Mouse (Mus musculus): ENCODE measurements at regions not wholly inside any gene's neighbourhood (a gene's known extent, or its start where the extent isn't known, plus 50 kb on each side); places are given as distances from the start of the nearest gene placed in this dataset.

DNA sequence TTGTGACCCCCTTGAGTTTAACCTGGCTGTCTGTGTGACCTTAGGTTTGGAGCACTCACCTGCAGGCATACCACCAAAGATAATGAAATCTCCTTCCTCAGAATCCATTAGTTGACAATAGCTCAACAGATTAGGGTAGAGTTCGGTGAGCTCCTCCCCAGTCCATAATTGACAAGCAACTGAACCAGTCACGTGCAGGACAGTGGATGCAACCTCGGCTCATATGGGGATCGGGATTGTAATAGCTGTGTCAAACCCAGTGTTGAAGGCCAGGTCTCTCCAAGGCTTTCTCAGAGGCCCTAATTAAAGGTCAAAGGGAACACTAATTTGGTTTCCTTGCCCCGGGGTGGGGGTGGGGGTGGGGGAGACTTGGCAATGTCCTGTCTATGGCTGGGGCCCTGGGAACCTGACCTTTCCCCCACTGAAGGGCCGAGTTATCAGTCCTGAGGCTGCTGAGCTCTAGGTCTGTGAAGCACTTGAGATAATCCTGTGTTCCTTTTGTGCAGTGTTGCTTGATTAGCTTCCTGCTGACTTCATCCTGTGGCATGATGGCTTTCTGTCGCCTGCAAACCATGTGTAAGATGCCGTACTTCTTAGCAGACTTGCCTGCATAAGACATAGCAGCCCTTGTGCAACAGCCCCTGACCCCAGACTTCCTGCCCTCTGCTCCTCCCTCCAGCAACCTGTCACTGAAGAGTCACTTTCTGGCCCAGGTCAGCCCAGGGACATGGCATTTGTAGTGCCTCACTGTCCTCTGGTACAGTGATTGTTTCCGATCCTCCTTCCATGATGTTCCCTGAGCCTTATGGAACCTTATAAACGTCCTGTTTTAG is 191.3 kb upstream of the Ctbp2 start:
- Histone ChIP-seq H3K27ac (ENCODE audit: insufficient read depth, low read length) (no peak overlapping the region), H3K4me3 (ENCODE audit: low read depth, low read length) (no peak overlapping the region)
- TF ChIP-seq CTCF (IDR thresholded peaks at IDR 0.05; ENCODE audit: low read depth, low read length), result no peak
- no peak for TF ChIP-seq EP300 (IDR thresholded peaks at IDR 0.05; ENCODE audit: insufficient read depth, low read depth, low read length)
- no peak for TF ChIP-seq POLR2A (IDR thresholded peaks at IDR 0.05; ENCODE audit: insufficient read depth, low read length)

DNA sequence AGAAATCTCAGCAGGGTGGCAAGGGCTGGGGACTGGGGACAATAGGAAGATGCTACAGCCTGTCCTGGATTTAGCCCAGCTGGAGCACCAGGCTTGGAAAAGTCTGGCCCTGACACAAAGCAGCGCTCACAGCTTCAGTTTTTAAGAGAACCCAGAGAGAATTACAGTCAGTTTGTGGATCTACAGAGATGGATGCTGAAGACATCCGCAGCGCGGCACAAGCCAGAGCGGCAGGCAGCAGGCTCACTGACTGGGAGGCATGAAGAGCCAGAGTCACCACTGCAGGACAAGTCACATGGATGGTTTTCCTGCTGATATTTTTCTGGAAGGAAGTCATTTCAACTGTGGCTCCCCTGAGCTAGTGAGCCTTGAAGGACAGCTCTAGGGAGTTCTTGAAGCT is 189.0 kb upstream of the Ctbp2 start:
- Histone ChIP-seq H3K27ac (ENCODE audit: insufficient read depth, low read length) (no peak overlapping the region), H3K4me1 (ENCODE audit: control insufficient read depth, insufficient read depth, low read length) (no peaks in the 10 kb centered on the region)
- TF ChIP-seq POLR2A (IDR thresholded peaks at IDR 0.05; ENCODE audit: insufficient read depth, low read length) (no peak), EP300 (IDR thresholded peaks at IDR 0.05; ENCODE audit: insufficient read depth, low read depth, low read length) (no peak), CTCF (IDR thresholded peaks at IDR 0.05; ENCODE audit: low read depth, low read length) (no peak)

More for the DNA sequence above, 191.3 kb upstream of the Ctbp2 start:
- H3K36me3 ChIP-seq (ENCODE audit: control insufficient read depth, insufficient read depth, low read length, poor library complexity, severe bottlenecking), result no peaks in the 10 kb centered on the region
- peaks cover 26% of the 10 kb centered on the region for H3K9me3 ChIP-seq (replicated peaks; ENCODE audit: control insufficient read depth, insufficient read depth, low read length, poor library complexity, severe bottlenecking)
- H3K27me3 ChIP-seq (ENCODE audit: control insufficient read depth, insufficient read depth, low read length, poor library complexity, severe bottlenecking), result no peaks in the 10 kb centered on the region; the same call in 1 of the 2 replicates
- no peak overlapping the region for H3K9ac ChIP-seq (ENCODE audit: low read depth, poor library complexity, severe bottlenecking)
- H3K4me1 ChIP-seq (ENCODE audit: control insufficient read depth, insufficient read depth, low read length), result no peaks in the 10 kb centered on the region

DNA sequence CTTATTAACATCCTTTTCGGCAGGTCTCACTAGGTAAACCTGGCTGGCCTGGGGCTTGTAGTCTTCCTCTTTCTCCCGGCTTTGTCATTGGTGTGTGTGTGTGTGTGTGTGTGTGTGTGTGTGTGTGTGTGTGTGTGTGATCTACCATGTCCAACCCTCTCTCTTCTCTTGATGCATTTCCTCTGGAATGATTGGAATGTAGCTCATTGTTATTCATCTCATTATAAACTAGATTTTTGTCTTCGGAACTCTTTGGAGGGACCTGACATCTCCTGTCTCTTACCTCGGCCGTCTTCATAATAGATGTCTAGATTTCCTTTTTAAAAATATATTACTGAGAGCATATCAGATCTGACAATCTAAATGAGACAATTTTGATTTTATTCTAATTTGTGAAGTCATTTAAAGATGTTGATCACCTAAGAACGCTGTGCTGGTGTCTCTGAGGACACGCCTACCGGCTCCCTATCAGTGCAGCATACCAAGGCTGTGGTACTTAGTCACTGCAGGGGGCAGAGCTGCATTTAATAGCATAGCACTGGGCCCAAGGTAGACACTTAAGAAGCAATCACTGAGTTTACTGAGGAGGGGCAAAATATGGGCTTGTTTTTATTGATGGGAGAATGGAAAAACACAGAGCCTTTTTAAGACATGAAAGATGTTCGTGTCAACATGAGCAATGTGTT is 187.1 kb upstream of the Ctbp2 start:
- TF ChIP-seq POLR2A (IDR thresholded peaks at IDR 0.05; ENCODE audit: insufficient read depth, low read length) (no peak), EP300 (IDR thresholded peaks at IDR 0.05; ENCODE audit: insufficient read depth, low read depth, low read length) (no peak), CTCF (IDR thresholded peaks at IDR 0.05; ENCODE audit: low read depth, low read length) (no peak)
- Histone ChIP-seq H3K27me3 (ENCODE audit: control insufficient read depth, insufficient read depth, low read length, poor library complexity, severe bottlenecking) (no peaks in the 10 kb centered on the region), H3K9me3 (replicated peaks; ENCODE audit: control insufficient read depth, insufficient read depth, low read length, poor library complexity, severe bottlenecking) (peaks cover 26% of the 10 kb centered on the region), H3K9ac (ENCODE audit: low read depth, poor library complexity, severe bottlenecking) (no peak overlapping the region), H3K4me3 (ENCODE audit: low read depth, low read length) (no peak overlapping the region), H3K4me1 (ENCODE audit: control insufficient read depth, insufficient read depth, low read length) (no peaks in the 10 kb centered on the region), H3K27ac (ENCODE audit: insufficient read depth, low read length) (no peak overlapping the region), H3K36me3 (ENCODE audit: control insufficient read depth, insufficient read depth, low read length, poor library complexity, severe bottlenecking) (no peaks in the 10 kb centered on the region)

More for the DNA sequence above, 189.0 kb upstream of the Ctbp2 start:
- H3K9ac ChIP-seq (ENCODE audit: low read depth, poor library complexity, severe bottlenecking), result no peak overlapping the region
- no peaks in the 10 kb centered on the region for H3K36me3 ChIP-seq (ENCODE audit: control insufficient read depth, insufficient read depth, low read length, poor library complexity, severe bottlenecking)
- peaks cover 26% of the 10 kb centered on the region for H3K9me3 ChIP-seq (replicated peaks; ENCODE audit: control insufficient read depth, insufficient read depth, low read length, poor library complexity, severe bottlenecking)
- H3K4me3 ChIP-seq (ENCODE audit: low read depth, low read length), result no peak overlapping the region
- no peaks in the 10 kb centered on the region; the same call in 1 of the 2 replicates for H3K27me3 ChIP-seq (ENCODE audit: control insufficient read depth, insufficient read depth, low read length, poor library complexity, severe bottlenecking)

DNA sequence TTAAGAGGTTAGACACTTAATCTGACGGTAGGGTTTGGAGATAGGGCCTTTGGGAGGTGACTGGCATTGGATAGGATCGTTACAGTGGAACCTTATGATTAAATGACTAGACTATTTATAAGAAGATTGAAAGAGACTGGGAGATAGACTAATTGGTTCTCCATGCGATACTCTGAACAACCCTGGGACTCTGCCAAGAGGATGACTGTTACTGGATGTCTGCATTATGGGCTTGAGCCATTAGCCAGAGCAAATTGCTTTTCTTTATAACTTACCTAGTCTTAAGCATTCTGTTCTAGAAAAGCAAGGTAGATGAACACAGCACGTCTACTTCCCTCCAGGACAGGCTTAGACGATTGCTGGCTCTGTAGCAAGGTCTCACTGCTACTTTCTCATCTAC is 180.3 kb upstream of the Ctbp2 start:
- Histone ChIP-seq H3K27me3 (ENCODE audit: control insufficient read depth, insufficient read depth, low read length, poor library complexity, severe bottlenecking) (no peaks in the 10 kb centered on the region), H3K9me3 (replicated peaks; ENCODE audit: control insufficient read depth, insufficient read depth, low read length, poor library complexity, severe bottlenecking) (no peaks in the 10 kb centered on the region), H3K9ac (ENCODE audit: low read depth, poor library complexity, severe bottlenecking) (no peak overlapping the region), H3K36me3 (ENCODE audit: control insufficient read depth, insufficient read depth, low read length, poor library complexity, severe bottlenecking) (no peaks in the 10 kb centered on the region), H3K4me3 (ENCODE audit: low read depth, low read length) (no peak overlapping the region), H3K27ac (ENCODE audit: insufficient read depth, low read length) (no peak overlapping the region), H3K4me1 (ENCODE audit: control insufficient read depth, insufficient read depth, low read length) (no peaks in the 10 kb centered on the region)
- no peak for TF ChIP-seq EP300 (IDR thresholded peaks at IDR 0.05; ENCODE audit: insufficient read depth, low read depth, low read length)
- TF ChIP-seq POLR2A (IDR thresholded peaks at IDR 0.05; ENCODE audit: insufficient read depth, low read length), result no peak
- no peak for TF ChIP-seq CTCF (IDR thresholded peaks at IDR 0.05; ENCODE audit: low read depth, low read length)

DNA sequence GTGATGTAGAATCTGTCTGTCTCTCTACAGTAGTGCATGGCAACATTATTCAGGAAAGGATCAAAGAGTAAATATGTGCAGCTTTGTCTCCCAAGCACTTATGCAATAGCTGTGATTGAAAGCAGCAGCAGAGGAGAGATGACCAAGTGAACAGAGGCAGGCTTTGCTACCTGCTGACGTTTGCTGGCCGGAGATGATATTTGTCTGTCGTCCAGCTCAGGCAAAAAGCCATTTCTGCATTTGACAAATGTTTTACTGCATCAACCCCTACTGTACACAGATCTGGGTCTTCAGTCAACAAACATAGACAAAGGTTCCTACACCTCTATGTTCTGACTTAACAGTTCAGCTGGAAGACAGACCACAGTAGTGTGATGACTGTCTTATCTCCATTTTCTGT is 166.3 kb upstream of the Ctbp2 start:
- no peak overlapping the region for H3K4me3 ChIP-seq (ENCODE audit: low read depth, low read length)
- H3K4me1 ChIP-seq (ENCODE audit: control insufficient read depth, insufficient read depth, low read length), result no peaks in the 10 kb centered on the region
- H3K36me3 ChIP-seq (ENCODE audit: control insufficient read depth, insufficient read depth, low read length, poor library complexity, severe bottlenecking), result no peaks in the 10 kb centered on the region

DNA sequence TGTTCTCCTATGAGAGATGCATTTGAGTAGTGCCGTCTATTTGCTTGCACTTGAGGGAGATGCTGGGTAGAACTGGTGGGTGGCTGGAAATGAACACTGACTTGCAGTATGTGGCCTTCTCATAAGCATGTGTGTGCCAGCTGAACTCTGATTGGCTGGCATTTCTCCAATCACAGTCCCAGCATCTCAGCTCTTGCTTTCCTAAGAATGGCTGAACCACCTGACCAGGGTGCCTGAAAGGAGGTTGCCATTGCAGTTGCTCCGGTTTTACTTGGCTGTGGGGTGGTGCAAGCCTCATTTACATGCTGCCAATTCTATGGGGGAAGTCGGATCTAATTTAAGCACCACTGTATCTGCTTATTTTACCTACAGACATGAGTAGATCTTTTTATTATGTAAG is 164.1 kb upstream of the Ctbp2 start:
- H3K4me3 ChIP-seq (ENCODE audit: low read depth, low read length), result no peak overlapping the region
- no peaks in the 10 kb centered on the region for H3K36me3 ChIP-seq (ENCODE audit: control insufficient read depth, insufficient read depth, low read length, poor library complexity, severe bottlenecking)
- no peak overlapping the region for H3K27ac ChIP-seq (ENCODE audit: insufficient read depth, low read length)
- TF ChIP-seq CTCF (IDR thresholded peaks at IDR 0.05; ENCODE audit: low read depth, low read length), result no peak
- TF ChIP-seq EP300 (IDR thresholded peaks at IDR 0.05; ENCODE audit: insufficient read depth, low read depth, low read length), result no peak
- no peak for TF ChIP-seq POLR2A (IDR thresholded peaks at IDR 0.05; ENCODE audit: insufficient read depth, low read length)
- H3K9ac ChIP-seq (ENCODE audit: low read depth, poor library complexity, severe bottlenecking), result no peak overlapping the region
- no peaks in the 10 kb centered on the region for H3K27me3 ChIP-seq (ENCODE audit: control insufficient read depth, insufficient read depth, low read length, poor library complexity, severe bottlenecking)
- no peaks in the 10 kb centered on the region for H3K9me3 ChIP-seq (replicated peaks; ENCODE audit: control insufficient read depth, insufficient read depth, low read length, poor library complexity, severe bottlenecking)
- no peaks in the 10 kb centered on the region for H3K4me1 ChIP-seq (ENCODE audit: control insufficient read depth, insufficient read depth, low read length)

More for the DNA sequence above, 166.3 kb upstream of the Ctbp2 start:
- Histone ChIP-seq H3K27ac (ENCODE audit: insufficient read depth, low read length) (no peak overlapping the region), H3K27me3 (ENCODE audit: control insufficient read depth, insufficient read depth, low read length, poor library complexity, severe bottlenecking) (no peaks in the 10 kb centered on the region), H3K9ac (ENCODE audit: low read depth, poor library complexity, severe bottlenecking) (no peak overlapping the region), H3K9me3 (replicated peaks; ENCODE audit: control insufficient read depth, insufficient read depth, low read length, poor library complexity, severe bottlenecking) (no peaks in the 10 kb centered on the region)
- TF ChIP-seq CTCF (IDR thresholded peaks at IDR 0.05; ENCODE audit: low read depth, low read length) (no peak), EP300 (IDR thresholded peaks at IDR 0.05; ENCODE audit: insufficient read depth, low read depth, low read length) (no peak), POLR2A (IDR thresholded peaks at IDR 0.05; ENCODE audit: insufficient read depth, low read length) (no peak)
